Mouse (Mus musculus) ES-E14 (cell line): ENCODE data around the gene Xrcc1. TPM values are rescaled to one million over a fixed set of nuclear protein-coding genes. Genes with fewer than 3 reads are reported as not detected.

Experiments
- DNase-seq: peaks from one replicate; pipeline ENCODE4 v3.0.0-alpha.2; 2013; ENCODE audit warnings: low read depth, low spot score
- H3K27ac ChIP-seq: 2 replicates; pipeline ENCODE4 v1.5.1; 2012; ENCODE audit warnings: low read depth, mild to moderate bottlenecking, low read length, moderate library complexity, mixed read lengths; ENCODE audit not compliant: poor library complexity, insufficient read depth, severe bottlenecking
- H3K36me3 ChIP-seq: 2 replicates; pipeline ENCODE4 v1.6.1; 2012; ENCODE audit warnings: mild to moderate bottlenecking, low read length, moderate library complexity, mixed read lengths; ENCODE audit not compliant: control insufficient read depth, poor library complexity, insufficient read depth, severe bottlenecking
- H3K4me1 ChIP-seq, 2 experiments: fragments of 150-350 bp in 1 of 2; sonication (generic) in 1 of 2; 2 replicates each; pipeline ENCODE4 v1.6.1; 2012; ENCODE audit warnings: low read length in 2 of 2, mild to moderate bottlenecking in 1 of 2, mixed read lengths in 1 of 2; ENCODE audit not compliant: control insufficient read depth in 2 of 2, insufficient read depth in 2 of 2, poor library complexity in 1 of 2
- H3K4me3 ChIP-seq, 2 experiments: fragments of 150-350 bp in 1 of 2; sonication (generic) in 1 of 2; 2 replicates each; pipeline ENCODE4 v1.5.1; 2012; ENCODE audit warnings: low read length in 2 of 2, low read depth in 1 of 2, mild to moderate bottlenecking in 1 of 2, mixed read lengths in 1 of 2; ENCODE audit not compliant: insufficient read depth in 1 of 2, poor library complexity in 1 of 2, severe bottlenecking in 1 of 2
- H3K9ac ChIP-seq: 2 replicates; pipeline ENCODE4 v1.6.1; 2012; ENCODE audit warnings: low read depth, mild to moderate bottlenecking, low read length, mixed read lengths; ENCODE audit not compliant: poor library complexity, insufficient read depth, severe bottlenecking
- H3K9me3 ChIP-seq: fragments of 150-350 bp; sonication (generic); 2 replicates; pipeline ENCODE4 v1.6.1; 2012; ENCODE audit warnings: low read depth, mild to moderate bottlenecking, low read length; ENCODE audit not compliant: control insufficient read depth, insufficient read depth
- CHD2 ChIP-seq: IDR thresholded peaks from 2 replicates; pipeline ENCODE4 v1.6.1; 2014; ENCODE audit warnings: mild to moderate bottlenecking, low read depth, low read length, inconsistent platforms
- HCFC1 ChIP-seq: IDR thresholded peaks from 2 replicates; pipeline ENCODE4 v1.6.1; 2012; ENCODE audit warnings: low read length, inconsistent platforms, borderline replicate concordance; ENCODE audit not compliant: insufficient read depth
- MAFK ChIP-seq: IDR thresholded peaks from 2 replicates; pipeline ENCODE4 v1.6.1; 2014; ENCODE audit warnings: mild to moderate bottlenecking, low read depth, low read length, inconsistent platforms; ENCODE audit not compliant: insufficient read depth
- ZC3H11A ChIP-seq: IDR thresholded peaks from 2 replicates; pipeline ENCODE4 v1.6.1; 2012; ENCODE audit warnings: low read depth, mild to moderate bottlenecking, inconsistent platforms, low read length, borderline replicate concordance
- ZNF384 ChIP-seq: IDR thresholded peaks from 2 replicates; pipeline ENCODE4 v1.6.1; 2012; ENCODE audit warnings: low read depth, low read length, inconsistent platforms
- in situ Hi-C, 2 experiments: fragments of 600-800 bp; cut with MboI; formaldehyde crosslinking; loops; one replicate each; pipeline ENCODE4 v1.15.1; 2025; ENCODE audit warnings: low sequenced_read_pairs in 2 of 2, inconsistent platforms in 1 of 2; ENCODE audit not compliant: unreplicated experiment in 2 of 2
- total RNA-seq: library from RNA; depleted of rRNA; stranded (reverse); fragments of 300-350 nt; gene quantifications from 2 replicates; pipeline ENCODE4 v1.2.3, GENCODE M21; 2012; rRNA removed

Gene Xrcc1
- 69.7 and 144 TPM in 2 replicates for total RNA-seq

DNA sequence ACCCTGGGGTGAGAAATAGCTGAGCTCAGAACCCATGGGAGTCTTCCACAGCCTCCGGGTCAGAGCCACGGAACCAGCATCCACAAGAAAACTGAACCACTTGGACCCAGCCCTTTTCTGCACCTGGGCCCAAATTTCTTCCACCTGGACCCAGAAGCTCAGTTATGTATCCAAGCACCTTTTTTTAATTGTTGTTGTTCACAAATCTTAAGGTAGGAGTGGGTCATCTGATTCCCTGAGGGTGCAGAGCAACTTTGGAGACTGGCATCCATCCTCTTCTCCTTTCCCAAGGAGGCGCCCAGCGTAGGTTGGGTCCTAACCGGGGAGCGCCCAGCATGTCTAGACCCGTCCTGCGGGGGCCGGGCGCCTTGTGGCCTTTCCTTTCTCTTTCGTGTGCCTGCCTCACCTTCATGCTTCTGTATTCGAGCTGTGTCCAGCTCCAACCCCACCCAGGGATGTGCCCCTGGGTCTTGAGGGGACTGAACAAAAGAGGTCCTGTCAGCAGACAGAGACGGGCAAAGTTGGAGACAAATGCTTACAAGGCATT is at the start of gene Xrcc1, which contains the start of gene Pinlyp:
Xrcc1 (plus strand) TSS at position 222 of the 547 bp plus-strand sequence.
Pinlyp (minus strand) TSS at position 51 of the 547 bp plus-strand sequence.
- TF ChIP-seq CHD2 = no peak
- TF ChIP-seq HCFC1 = no peak
- no peak for TF ChIP-seq ZC3H11A
- TF ChIP-seq ZNF384 = no peak
- TF ChIP-seq MAFK = no peak
- Histone ChIP-seq H3K9me3 (no peaks in the 10 kb centered on the region), H3K4me3 (peak within 1 kb of the TSS; percentile 85 to 98), H3K36me3 (peaks cover 14% of the 10 kb centered on the region), H3K4me1 (peaks cover 0 to 10% of the 10 kb centered on the region in 2 experiments; a peak in 2 of 4 replicates), H3K9ac (peak within 1 kb of the TSS; percentile 97), H3K27ac (peak within 1 kb of the TSS; percentile 34)
- in situ Hi-C loops = no loop called here
- no peak for DNase-seq

DNA sequence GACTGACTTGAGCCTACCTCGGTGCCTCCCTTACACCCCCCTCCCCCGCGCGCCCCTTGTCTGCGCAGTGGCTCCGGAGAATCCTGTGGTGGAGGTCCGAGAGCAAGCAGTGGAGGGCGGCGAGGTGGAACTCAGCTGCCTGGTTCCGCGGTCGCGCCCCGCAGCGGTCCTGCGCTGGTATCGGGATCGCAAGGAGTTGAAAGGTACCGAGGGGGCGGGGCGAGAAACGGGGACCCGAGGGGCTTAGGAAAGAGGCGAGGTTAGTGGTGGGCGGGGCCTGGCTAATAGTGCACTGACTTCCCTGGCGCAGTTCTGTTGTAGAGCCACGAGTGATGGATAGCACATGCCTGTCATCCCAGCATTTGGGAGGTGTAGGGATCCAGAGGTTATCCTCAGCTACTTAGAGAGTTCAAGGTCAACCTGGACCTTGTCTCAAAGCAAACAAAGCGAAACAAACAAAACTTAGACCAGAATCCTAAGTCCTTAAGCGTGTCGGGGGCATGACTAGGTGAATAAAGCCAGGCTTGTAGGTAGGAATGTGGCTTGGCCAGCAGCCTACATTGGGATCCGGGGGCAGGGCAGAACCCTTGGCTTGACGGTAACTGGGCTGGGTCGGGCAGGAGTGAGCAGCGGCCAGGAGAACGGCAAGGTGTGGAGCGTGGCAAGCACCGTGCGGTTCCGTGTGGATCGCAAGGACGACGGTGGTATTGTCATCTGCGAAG is 46.1 kb upstream of the Xrcc1 start:
- peak; percentile 83 for DNase-seq
- no peak overlapping the region for H3K27ac ChIP-seq
- in situ Hi-C loops = loop anchor here in 1 of 2 experiments (25.0 kb wide), 1 partner anchor 88 kb away; no protein-coding TSS in a partner anchor
- H3K4me3 ChIP-seq = peak overlapping the region; percentile 60 to 63
- no peaks in the 10 kb centered on the region for H3K9me3 ChIP-seq
- TF ChIP-seq CHD2 = no peak
- TF ChIP-seq MAFK = no peak
- TF ChIP-seq HCFC1 = no peak
- TF ChIP-seq ZC3H11A = no peak
- no peak for TF ChIP-seq ZNF384
- H3K36me3 ChIP-seq = no peaks in the 10 kb centered on the region
- peaks cover 3 to 28% of the 10 kb centered on the region in 2 experiments; a peak in 3 of 4 replicates for H3K4me1 ChIP-seq
- peak overlapping the region; percentile 44; the same call in 1 of the 2 replicates for H3K9ac ChIP-seq

DNA sequence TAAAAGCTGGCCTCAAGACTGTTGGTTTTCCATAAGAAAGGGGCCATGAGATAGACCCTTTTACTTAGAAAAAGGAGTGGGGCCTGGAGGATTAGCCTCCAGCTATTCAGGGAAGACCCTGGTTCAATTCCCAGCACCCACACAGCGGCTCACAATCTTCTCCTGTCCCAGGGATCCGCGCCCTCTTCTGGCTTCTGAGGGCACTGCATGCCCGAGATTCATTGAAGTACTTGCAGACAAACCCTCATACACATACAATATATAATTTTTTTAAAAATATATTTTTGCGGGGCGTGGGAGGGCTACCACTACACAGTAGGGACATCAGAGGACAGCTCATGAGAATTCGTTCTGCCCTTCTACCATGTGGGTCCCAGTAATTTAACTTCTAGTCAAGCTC is 45.2 kb upstream of the Xrcc1 start:
- no peak overlapping the region for H3K9ac ChIP-seq
- DNase-seq = peak; percentile 75
- TF ChIP-seq MAFK = no peak
- TF ChIP-seq HCFC1 = no peak
- no peak for TF ChIP-seq CHD2
- TF ChIP-seq ZC3H11A = no peak
- TF ChIP-seq ZNF384 = no peak
- H3K9me3 ChIP-seq = no peaks in the 10 kb centered on the region
- no peaks in the 10 kb centered on the region for H3K36me3 ChIP-seq
- no peak overlapping the region for H3K4me3 ChIP-seq
- in situ Hi-C loops = loop anchor here in 1 of 2 experiments (25.0 kb wide), 1 partner anchor 89 kb away; no protein-coding TSS in a partner anchor
- H3K27ac ChIP-seq = no peak overlapping the region
- H3K4me1 ChIP-seq = peaks cover 3 to 28% of the 10 kb centered on the region in 2 experiments; a peak in 3 of 4 replicates

DNA sequence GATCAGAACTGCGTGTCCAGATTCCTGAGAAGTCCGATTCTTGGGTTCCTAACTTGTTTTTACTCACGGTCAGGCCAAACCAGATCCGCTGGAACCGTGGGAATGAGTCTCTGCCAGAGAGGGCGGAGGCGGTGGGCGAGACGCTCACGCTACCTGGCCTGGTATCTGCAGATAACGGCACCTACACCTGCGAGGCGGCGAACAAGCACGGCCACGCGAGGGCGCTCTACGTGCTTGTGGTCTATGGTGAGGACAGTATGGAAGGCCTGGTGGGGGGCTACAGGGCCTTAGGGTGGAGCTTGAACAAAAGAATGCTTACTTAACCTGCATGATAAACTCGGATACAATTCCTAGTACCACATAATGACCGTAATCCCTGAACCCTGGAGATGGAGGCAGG is 44.6 kb upstream of the Xrcc1 start:
- H3K9ac ChIP-seq = no peak overlapping the region
- H3K4me3 ChIP-seq = no peak overlapping the region
- in situ Hi-C loops = loop anchor here in 1 of 2 experiments (25.0 kb wide), 1 partner anchor 89 kb away; no protein-coding TSS in a partner anchor

More for the DNA sequence above, 44.6 kb upstream of the Xrcc1 start:
- DNase-seq = no peak
- Histone ChIP-seq H3K9me3 (no peaks in the 10 kb centered on the region), H3K4me1 (peaks cover 3 to 28% of the 10 kb centered on the region in 2 experiments; a peak in 3 of 4 replicates), H3K27ac (no peak overlapping the region), H3K36me3 (no peaks in the 10 kb centered on the region)
- TF ChIP-seq HCFC1 = no peak
- TF ChIP-seq ZNF384 = no peak
- TF ChIP-seq ZC3H11A = no peak
- no peak for TF ChIP-seq MAFK
- no peak for TF ChIP-seq CHD2
